Mouse (Mus musculus): ENCODE data around the gene Hoxd9.

GRCm38 (mm10) chr2:74734996-74735811 lies 37.7 kb downstream of the Hoxd9 start:
- TF ChIP-seq GATA1 (IDR thresholded peaks at IDR 0.05; ENCODE audit: borderline replicate concordance, low read length): no peak
- no peak for TF ChIP-seq FLI1 (IDR thresholded peaks at IDR 0.05; ENCODE audit: low read length)

Data from megakaryocyte, embryonic 14.5 days (primary cell).